Mouse (Mus musculus): ENCODE data around the gene S100a7a. TPM values are rescaled to one million over a fixed set of nuclear protein-coding genes. Genes with fewer than 3 reads are reported as not detected.
A peak's percentile ranks its signal among the peaks of the same experiment; 100 is the strongest.

Gene S100a7a
- not detected in 2 replicates for polyA plus RNA-seq (2012; ENCODE audit: insufficient read depth, insufficient read length, low replicate concordance, missing spikeins)

DNA sequence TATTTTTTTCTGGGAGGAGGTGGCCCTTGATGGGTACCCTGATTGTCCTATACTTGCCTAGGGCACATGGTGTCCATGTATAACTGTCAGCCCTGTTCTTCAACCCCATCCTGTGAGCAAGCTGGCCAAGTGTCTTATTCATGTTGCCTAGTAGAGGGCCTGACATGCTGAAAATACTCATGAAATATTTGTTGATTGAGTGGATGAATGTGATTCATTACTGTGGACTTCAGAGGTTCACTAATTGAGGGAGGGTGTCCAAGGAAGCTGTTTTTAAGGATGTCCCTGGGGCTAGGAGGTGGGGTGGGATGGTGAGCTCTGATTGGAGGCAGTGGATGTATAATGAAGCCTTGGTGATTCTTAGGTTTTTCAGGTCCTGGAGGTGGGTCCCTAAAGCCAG, at the start of gene S100a7a:
Gene S100a7a (plus strand): TSS at position 301 of the 400 bp plus-strand sequence.
- no peak within 1 kb of the TSS for H3K27ac ChIP-seq (ENCODE audit: insufficient read depth, low read depth, low read length)
- no peaks in the 10 kb centered on the region for H3K4me1 ChIP-seq (ENCODE audit: control insufficient read depth, insufficient read depth, low read length)
- H3K4me3 ChIP-seq (ENCODE audit: insufficient read depth, low read depth, low read length) = no peak within 1 kb of the TSS
- TF ChIP-seq POLR2A (IDR thresholded peaks at IDR 0.05; ENCODE audit: insufficient read depth, low read depth, low read length) (no peak), CTCF (IDR thresholded peaks at IDR 0.05; ENCODE audit: insufficient read depth, low read depth, low read length) (no peak)

GRCm38 (mm10) chr3:90604416-90604815, 49.4 kb upstream of the S100a7a start:
- 6% methylated on average over 4 of the region's 4 CpGs for WGBS
- H3K4me3 ChIP-seq (ENCODE audit: insufficient read depth, low read depth, low read length) = no peak overlapping the region
- H3K4me1 ChIP-seq (ENCODE audit: control insufficient read depth, insufficient read depth, low read length) = peaks cover 36% of the 10 kb centered on the region
- no peak for TF ChIP-seq CTCF (IDR thresholded peaks at IDR 0.05; ENCODE audit: insufficient read depth, low read depth, low read length)
- TF ChIP-seq POLR2A (IDR thresholded peaks at IDR 0.05; ENCODE audit: insufficient read depth, low read depth, low read length) = no peak
- peak overlapping the region; percentile 27; the same call in 1 of the 2 replicates for H3K27ac ChIP-seq (ENCODE audit: insufficient read depth, low read depth, low read length)

DNA sequence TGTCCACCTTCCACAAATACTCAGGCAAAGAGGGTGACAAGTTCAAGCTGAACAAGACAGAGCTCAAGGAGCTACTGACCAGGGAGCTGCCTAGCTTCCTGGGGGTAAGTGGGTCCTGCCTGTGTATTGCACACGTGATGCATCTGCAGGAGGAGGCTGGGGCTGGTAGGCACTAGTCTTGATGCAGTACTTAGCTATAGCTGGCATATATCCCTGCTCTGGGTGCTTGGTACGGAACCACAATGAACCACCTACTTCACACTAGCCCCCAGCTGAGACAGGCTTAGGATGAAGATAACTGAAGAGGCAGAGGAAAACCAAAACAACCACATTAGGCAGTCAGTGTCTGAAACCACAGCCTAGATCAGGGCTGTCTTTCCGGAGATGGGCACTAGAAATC, 48.8 kb upstream of the S100a7a start:
- WGBS = 77% methylated on average over 3 of the region's 3 CpGs
- H3K4me1 ChIP-seq (ENCODE audit: control insufficient read depth, insufficient read depth, low read length) = peaks cover 32% of the 10 kb centered on the region
- no peak overlapping the region for H3K27ac ChIP-seq (ENCODE audit: insufficient read depth, low read depth, low read length)
- H3K4me3 ChIP-seq (ENCODE audit: insufficient read depth, low read depth, low read length) = no peak overlapping the region
- TF ChIP-seq CTCF (IDR thresholded peaks at IDR 0.05; ENCODE audit: insufficient read depth, low read depth, low read length) (no peak), POLR2A (IDR thresholded peaks at IDR 0.05; ENCODE audit: insufficient read depth, low read depth, low read length) (no peak)

DNA sequence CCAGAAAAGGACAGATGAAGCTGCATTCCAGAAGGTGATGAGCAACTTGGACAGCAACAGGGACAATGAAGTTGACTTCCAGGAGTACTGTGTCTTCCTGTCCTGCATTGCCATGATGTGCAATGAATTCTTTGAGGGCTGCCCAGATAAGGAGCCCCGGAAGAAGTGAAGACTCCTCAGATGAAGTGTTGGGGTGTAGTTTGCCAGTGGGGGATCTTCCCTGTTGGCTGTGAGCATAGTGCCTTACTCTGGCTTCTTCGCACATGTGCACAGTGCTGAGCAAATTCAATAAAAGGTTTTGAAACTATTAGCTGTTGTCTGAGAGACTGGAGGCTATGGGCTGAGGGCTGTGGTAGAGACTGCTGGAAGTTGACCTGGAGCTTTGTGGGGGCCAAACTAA, 48.1 kb upstream of the S100a7a start:
- TF ChIP-seq POLR2A (IDR thresholded peaks at IDR 0.05; ENCODE audit: insufficient read depth, low read depth, low read length) (no peak), CTCF (IDR thresholded peaks at IDR 0.05; ENCODE audit: insufficient read depth, low read depth, low read length) (no peak)
- Histone ChIP-seq H3K4me1 (ENCODE audit: control insufficient read depth, insufficient read depth, low read length) (peaks cover 25% of the 10 kb centered on the region), H3K27ac (ENCODE audit: insufficient read depth, low read depth, low read length) (no peak overlapping the region), H3K4me3 (ENCODE audit: insufficient read depth, low read depth, low read length) (no peak overlapping the region)
- WGBS = 90% methylated on average over 2 of the region's 2 CpGs

DNA sequence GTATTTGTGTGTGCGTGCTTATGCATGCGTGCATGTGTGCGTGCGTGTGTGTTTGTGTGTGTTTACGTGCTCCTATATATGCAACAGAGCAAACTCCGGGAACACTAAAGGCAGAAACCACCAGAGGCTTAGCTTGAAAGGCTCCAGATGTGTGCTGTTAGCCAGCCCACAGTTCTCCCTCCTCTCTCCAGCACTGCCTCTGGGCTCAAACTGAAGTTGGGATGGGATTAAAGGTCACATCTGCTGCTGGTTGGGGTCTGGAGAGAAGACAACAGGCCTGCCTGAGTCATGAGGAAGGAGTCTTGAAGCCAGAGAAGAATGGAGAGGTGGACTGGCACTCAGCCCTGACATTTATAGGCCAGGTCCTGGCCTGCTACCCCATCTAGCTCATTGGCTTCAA, 47.6 kb upstream of the S100a7a start:
- peaks cover 23% of the 10 kb centered on the region for H3K4me1 ChIP-seq (ENCODE audit: control insufficient read depth, insufficient read depth, low read length)
- no peak overlapping the region for H3K4me3 ChIP-seq (ENCODE audit: insufficient read depth, low read depth, low read length)
- TF ChIP-seq POLR2A (IDR thresholded peaks at IDR 0.05; ENCODE audit: insufficient read depth, low read depth, low read length) (no peak), CTCF (IDR thresholded peaks at IDR 0.05; ENCODE audit: insufficient read depth, low read depth, low read length) (no peak)
- H3K27ac ChIP-seq (ENCODE audit: insufficient read depth, low read depth, low read length) = no peak overlapping the region
- WGBS = 88% methylated on average over 6 of the region's 6 CpGs

GRCm38 (mm10) chr3:90607361-90607760, 46.5 kb upstream of the S100a7a start:
- no peak for TF ChIP-seq CTCF (IDR thresholded peaks at IDR 0.05; ENCODE audit: insufficient read depth, low read depth, low read length)
- Histone ChIP-seq H3K27ac (ENCODE audit: insufficient read depth, low read depth, low read length) (no peak overlapping the region), H3K4me3 (ENCODE audit: insufficient read depth, low read depth, low read length) (no peak overlapping the region), H3K4me1 (ENCODE audit: control insufficient read depth, insufficient read depth, low read length) (peaks cover 19% of the 10 kb centered on the region)
- WGBS = 89% methylated on average over 3 of the region's 3 CpGs

GRCm38 (mm10) chr3:90608223-90608622, 45.6 kb upstream of the S100a7a start, which contains the start of gene S100a5:
S100a5 (plus strand) TSS chr3:90608523.
- TF ChIP-seq CTCF (IDR thresholded peaks at IDR 0.05; ENCODE audit: insufficient read depth, low read depth, low read length) = no peak
- no peak for TF ChIP-seq POLR2A (IDR thresholded peaks at IDR 0.05; ENCODE audit: insufficient read depth, low read depth, low read length)
- Histone ChIP-seq H3K4me1 (ENCODE audit: control insufficient read depth, insufficient read depth, low read length) (peaks cover 25% of the 10 kb centered on the region), H3K4me3 (ENCODE audit: insufficient read depth, low read depth, low read length) (no peak within 1 kb of the TSS), H3K27ac (ENCODE audit: insufficient read depth, low read depth, low read length) (no peak within 1 kb of the TSS)
- WGBS = 85% methylated on average over 3 of the region's 3 CpGs

- H3K27ac ChIP-seq (ENCODE audit: insufficient read depth, low read depth, low read length) = no peak overlapping the region
- no peak overlapping the region for H3K4me3 ChIP-seq (ENCODE audit: insufficient read depth, low read depth, low read length)
- no peak for TF ChIP-seq CTCF (IDR thresholded peaks at IDR 0.05; ENCODE audit: insufficient read depth, low read depth, low read length)
- TF ChIP-seq POLR2A (IDR thresholded peaks at IDR 0.05; ENCODE audit: insufficient read depth, low read depth, low read length) = no peak
- peaks cover 26% of the 10 kb centered on the region for H3K4me1 ChIP-seq (ENCODE audit: control insufficient read depth, insufficient read depth, low read length)
These were observed 44.7 kb upstream of the S100a7a start for GRCm38 (mm10) chr3:90609102-90609501.

DNA sequence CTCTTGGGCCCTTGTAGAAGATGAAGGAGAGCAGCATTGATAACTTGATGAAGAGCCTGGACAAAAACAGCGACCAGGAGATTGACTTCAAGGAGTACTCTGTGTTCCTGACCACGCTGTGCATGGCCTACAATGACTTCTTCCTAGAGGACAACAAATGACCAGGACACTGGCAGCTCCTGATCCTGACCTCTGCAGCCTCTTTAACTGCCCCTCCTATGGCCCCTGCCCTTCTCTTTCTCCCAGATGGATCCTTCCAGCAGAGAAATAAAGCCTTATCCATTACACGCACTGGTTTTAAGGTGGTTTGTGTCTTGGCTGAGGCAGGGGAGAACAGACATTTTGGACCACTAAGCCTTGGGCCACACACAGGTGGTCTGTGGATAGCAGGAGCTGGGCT, 42.3 kb upstream of the S100a7a start:
- H3K27ac ChIP-seq (ENCODE audit: insufficient read depth, low read depth, low read length) = no peak overlapping the region
- 96% methylated on average over 3 of the region's 3 CpGs for WGBS
- no peak overlapping the region for H3K4me3 ChIP-seq (ENCODE audit: insufficient read depth, low read depth, low read length)
- TF ChIP-seq POLR2A (IDR thresholded peaks at IDR 0.05; ENCODE audit: insufficient read depth, low read depth, low read length) (no peak), CTCF (IDR thresholded peaks at IDR 0.05; ENCODE audit: insufficient read depth, low read depth, low read length) (no peak)
- peaks cover 13% of the 10 kb centered on the region for H3K4me1 ChIP-seq (ENCODE audit: control insufficient read depth, insufficient read depth, low read length)

- H3K4me1 ChIP-seq (ENCODE audit: control insufficient read depth, insufficient read depth, low read length) = peaks cover 13% of the 10 kb centered on the region
- no peak overlapping the region for H3K4me3 ChIP-seq (ENCODE audit: insufficient read depth, low read depth, low read length)
- no peak for TF ChIP-seq POLR2A (IDR thresholded peaks at IDR 0.05; ENCODE audit: insufficient read depth, low read depth, low read length)
- no peak for TF ChIP-seq CTCF (IDR thresholded peaks at IDR 0.05; ENCODE audit: insufficient read depth, low read depth, low read length)
- no peak overlapping the region for H3K27ac ChIP-seq (ENCODE audit: insufficient read depth, low read depth, low read length)
- 71% methylated on average over 4 of the region's 4 CpGs for WGBS
These were observed 41.8 kb upstream of the S100a7a start for GRCm38 (mm10) chr3:90612061-90612460.

Measured in olfactory bulb, adult 2 months (tissue).